Mouse (Mus musculus): ENCODE data around the gene Calr4.

Gene Calr4

DNA sequence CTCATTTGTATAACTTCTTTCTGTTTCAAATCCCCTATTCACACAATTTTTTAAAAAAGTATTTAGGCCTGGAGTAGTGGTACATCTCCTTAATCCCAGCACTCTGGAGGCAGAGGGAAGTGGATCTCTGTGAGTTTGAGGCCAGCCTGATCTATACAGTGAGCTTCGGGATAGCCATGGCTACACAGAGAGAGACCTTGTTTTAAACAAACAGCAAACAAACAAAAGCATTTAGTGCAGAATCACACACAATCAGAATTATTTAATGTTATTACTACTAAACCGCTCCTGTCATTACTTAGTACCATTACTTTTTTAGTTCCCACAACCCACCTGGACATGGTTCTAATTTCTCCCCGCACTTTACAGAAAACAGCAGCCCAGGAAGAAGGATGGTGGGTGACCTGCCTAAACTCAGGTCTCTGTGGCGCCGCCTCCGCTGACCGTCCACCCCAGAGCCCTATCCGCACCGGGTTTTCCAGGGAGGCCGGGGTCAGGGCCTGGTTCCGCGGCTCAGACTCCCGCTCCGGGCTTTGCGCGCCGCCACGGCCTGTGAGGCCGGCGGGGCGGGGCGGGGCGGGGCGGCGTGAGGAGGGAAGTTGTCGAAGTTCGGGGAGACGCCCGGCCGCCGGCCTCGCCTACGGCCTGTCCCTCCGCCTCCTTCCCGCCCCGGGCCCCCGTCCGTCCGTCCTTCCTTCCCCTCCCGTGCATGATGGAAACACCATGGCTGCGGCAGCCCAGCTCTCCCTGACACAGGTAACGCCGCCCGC, 45.6 kb downstream of the Calr4 start, which contains the start of gene Eps15:
Gene Eps15 (plus strand): TSS at position 580 of the 770 bp plus-strand sequence.
- peak; percentile 77 for DNase-seq (ENCODE audit: low spot score)

DNA sequence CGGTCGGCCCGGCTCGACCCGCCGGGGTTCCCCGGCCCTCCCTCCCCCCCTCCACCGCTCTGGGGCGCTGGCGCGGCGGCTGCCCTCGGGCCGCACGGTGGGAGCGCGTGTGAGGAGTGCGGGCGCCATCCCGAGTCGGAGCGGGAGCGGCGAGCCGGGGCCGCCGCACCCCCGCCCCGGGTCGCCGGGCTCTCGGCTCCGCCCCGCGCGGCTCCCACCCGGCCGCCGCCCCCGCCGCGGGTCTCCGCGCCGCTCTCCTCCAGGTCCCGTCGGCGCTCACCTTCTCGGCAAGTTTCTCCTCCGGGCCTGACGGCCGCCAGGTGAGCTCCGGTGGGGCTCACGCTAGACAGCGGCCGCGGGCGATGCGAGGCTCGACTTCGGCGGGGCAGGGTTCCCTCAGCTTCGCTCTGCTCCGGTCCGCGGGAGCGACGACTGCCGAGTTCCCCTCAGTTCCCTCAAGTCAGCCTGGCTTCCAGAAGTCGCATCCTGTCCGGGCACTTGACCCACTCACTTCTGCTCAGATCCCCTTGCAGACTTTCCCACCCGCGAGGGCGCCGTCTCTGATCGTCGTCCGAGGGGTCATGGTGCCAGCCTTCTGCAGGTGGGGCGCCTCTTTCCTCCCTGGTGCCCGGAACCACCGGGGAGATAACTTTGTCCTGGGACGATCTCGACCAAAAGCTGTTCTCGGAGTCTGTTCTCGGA, 46.3 kb downstream of the Calr4 start:
- peak; percentile 23 for DNase-seq (ENCODE audit: low spot score)

DNA sequence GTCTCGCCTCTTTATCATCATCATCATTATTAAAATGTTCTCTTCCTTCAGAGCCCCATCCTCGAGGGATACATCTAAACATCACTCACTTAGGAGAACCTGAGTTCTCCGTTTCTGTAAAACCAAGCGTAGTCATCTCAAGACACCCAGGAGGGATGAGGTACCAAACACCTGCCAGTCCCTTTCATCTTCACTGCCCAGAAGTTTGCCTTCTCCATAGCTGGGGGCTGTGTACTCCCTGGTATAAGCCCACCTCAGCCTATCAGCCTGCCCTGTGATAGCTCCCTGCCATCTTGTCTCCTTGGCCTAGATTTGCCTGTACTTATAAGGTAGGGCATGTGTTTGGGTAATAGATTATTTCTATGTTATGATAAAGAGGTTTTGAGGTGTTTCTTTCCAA, 46.9 kb downstream of the Calr4 start:
- DNase-seq (ENCODE audit: low spot score), result no peak

DNA sequence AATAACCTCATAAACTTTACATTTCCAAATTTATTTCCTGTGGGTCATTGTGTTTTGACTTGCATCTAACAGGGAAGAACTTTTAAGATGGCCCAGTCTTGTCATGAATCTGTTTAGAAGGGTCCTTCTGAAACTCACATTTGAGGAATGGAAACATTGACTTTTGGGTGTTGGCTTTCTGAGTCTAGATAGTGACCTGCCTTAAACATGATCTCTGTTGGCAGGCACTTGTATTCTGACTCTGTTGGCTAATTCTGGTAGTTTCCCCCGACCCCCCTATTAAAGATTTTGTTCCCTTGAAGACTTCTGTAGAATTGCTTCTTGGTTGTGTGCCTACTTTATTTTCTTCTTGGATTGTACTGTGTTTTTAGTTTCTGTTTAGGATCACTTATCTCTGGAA, 47.7 kb downstream of the Calr4 start:
- DNase-seq (ENCODE audit: low spot score), result no peak

DNA sequence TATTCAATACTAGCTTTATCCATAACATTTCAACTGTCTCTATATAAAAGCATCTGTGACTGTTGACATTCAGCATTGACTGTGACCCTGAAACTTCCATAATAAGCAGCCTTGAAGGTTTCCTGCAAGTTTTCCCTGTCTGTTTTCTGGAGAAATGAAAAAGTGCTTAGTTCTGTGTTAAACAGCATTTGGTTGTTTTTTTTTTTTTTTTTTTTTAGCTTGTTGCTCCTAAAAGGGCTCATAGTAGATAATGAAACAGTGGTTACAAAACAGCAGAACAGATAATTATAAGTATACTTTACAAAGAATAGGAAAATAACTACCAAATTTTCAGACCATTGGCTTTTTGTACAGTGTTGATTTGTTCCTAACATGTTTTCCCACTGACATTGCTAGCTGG, 60.3 kb downstream of the Calr4 start:
- no peak for DNase-seq (ENCODE audit: low spot score)

DNA sequence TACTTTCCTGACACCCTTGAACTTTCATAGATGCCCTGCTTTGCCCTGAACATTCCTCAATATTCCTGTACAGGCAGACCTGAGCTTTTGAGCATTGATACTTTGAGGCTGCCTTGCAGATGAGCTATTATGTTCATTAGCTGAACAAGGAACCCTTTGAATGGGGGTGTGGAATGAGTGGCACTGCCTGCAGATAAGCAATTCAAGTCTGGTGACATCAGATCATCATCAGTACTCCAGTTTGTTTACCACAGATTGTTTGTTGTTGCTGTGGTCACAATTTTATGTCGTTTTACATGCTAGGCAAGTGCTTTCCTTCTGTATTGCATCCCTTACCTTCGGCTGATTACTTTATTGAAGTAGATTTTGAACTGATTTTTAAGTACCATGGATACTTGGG, 62.2 kb downstream of the Calr4 start:
- DNase-seq (ENCODE audit: low spot score), result no peak

DNA sequence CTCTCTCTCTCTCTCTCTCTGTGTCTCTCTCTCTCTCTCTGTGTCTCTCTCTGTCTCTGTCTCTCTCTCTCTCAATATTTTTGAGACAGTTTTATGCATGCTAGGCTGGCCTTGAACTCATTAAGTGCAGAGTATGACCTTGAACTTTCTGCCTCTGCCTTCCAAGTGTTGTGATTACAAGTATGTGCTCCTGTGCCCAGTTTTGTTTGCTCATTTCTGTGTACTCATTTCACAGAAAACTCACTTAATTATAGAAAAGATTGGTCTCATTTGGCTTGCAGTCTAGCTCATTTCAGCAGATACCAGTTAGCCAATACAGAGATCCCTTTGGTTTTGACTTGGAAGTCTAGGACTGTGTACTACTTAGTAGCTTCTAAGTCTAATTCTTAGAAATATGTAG, 64.9 kb downstream of the Calr4 start:
- DNase-seq (ENCODE audit: low spot score), result no peak
